Mouse (Mus musculus): ENCODE results near the gene Otud1. TPM values are rescaled to one million over a fixed set of nuclear protein-coding genes. Genes with fewer than 3 reads are reported as not detected.

The Otud1 gene
- total and polyA plus RNA-seq, 2 experiments from 2014 or later = 4.4 to 10.6 TPM

DNA sequence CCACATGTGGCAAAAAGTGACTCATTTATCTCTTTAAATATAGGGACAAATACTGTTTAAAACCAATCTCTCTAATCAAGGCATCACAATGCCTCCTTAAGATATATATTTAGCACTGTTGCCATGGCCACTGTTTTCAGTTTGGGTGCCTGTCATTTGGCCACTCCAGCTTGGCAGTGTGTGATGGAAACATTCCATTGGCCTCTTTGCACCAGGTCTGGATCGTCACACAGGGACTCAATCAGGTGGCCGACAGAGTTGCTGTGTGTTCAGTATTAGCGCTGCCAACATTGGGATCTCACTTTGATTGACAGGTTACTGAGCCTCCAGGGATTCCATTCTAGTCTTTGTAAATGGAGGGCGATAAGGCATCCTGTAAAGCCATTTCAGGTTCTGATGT, 46.1 kb downstream of the Otud1 start:
- peak; percentile 93 for ATAC-seq (ENCODE audit: insufficient read depth, low read depth)
- H3K9ac ChIP-seq (replicated peaks; ENCODE audit: low read depth, low read length) = no peak overlapping the region
- TF ChIP-seq CTCF (IDR thresholded peaks at IDR 0.05; ENCODE audit: low read depth) = no peak
- no peak for TF ChIP-seq EP300 (IDR thresholded peaks at IDR 0.05; ENCODE audit: low read depth)

DNA sequence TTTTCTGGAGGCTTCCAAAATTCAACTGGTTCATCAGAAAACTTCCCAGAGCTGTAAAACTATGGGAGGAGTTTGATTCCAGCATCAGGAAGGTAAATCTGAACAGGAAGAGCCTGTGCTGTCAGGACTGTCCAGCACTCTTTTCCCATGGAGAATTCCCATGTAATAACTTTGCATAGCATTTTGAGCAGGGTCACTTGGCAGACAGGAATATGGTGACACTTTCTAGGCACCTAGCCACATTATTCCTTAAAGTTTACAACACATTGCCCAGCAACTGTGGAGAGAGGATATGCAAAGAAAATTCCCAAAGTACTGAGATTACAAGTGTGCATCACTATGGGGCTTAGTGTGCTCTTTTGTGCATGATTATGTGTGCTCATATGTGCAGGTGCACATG, 46.7 kb downstream of the Otud1 start:
- Histone ChIP-seq H3K4me3 (ENCODE audit: low read depth, low read length) (no peak overlapping the region), H3K27me3 (ENCODE audit: control insufficient read depth, insufficient read depth, low read length) (no peaks in the 10 kb centered on the region), H3K27ac (ENCODE audit: low read depth) (peak overlapping the region; percentile 68), H3K9ac (replicated peaks; ENCODE audit: low read depth, low read length) (no peak overlapping the region), H3K9me3 (replicated peaks; ENCODE audit: control insufficient read depth, low read length) (no peaks in the 10 kb centered on the region), H3K36me3 (replicated peaks; ENCODE audit: control insufficient read depth, insufficient read depth, low read length) (no peaks in the 10 kb centered on the region), H3K4me1 (ENCODE audit: control insufficient read depth, insufficient read depth) (peaks cover 9% of the 10 kb centered on the region; the same call in 1 of the 2 replicates), H3K4me2 (ENCODE audit: low read depth, low read length) (no peak overlapping the region)
- ATAC-seq (ENCODE audit: insufficient read depth, low read depth) (peak; percentile 64), DNase-seq (ENCODE audit: low spot score) (peak; percentile 70)
- TF ChIP-seq CTCF (IDR thresholded peaks at IDR 0.05; ENCODE audit: low read depth) (no peak), EP300 (IDR thresholded peaks at IDR 0.05; ENCODE audit: low read depth) (no peak)

More for the DNA sequence above, 46.1 kb downstream of the Otud1 start:
- no peaks in the 10 kb centered on the region for H3K9me3 ChIP-seq (replicated peaks; ENCODE audit: control insufficient read depth, low read length)
- peak overlapping the region; percentile 68 for H3K27ac ChIP-seq (ENCODE audit: low read depth)
- H3K27me3 ChIP-seq (ENCODE audit: control insufficient read depth, insufficient read depth, low read length) = no peaks in the 10 kb centered on the region
- H3K36me3 ChIP-seq (replicated peaks; ENCODE audit: control insufficient read depth, insufficient read depth, low read length) = no peaks in the 10 kb centered on the region
- DNase-seq (ENCODE audit: low spot score) = peak; percentile 90
- no peak overlapping the region for H3K4me2 ChIP-seq (ENCODE audit: low read depth, low read length)
- peaks cover 9% of the 10 kb centered on the region; the same call in 1 of the 2 replicates for H3K4me1 ChIP-seq (ENCODE audit: control insufficient read depth, insufficient read depth)
- 13% methylated on average over 4 of the region's 4 CpGs for WGBS
- no peak overlapping the region for H3K4me3 ChIP-seq (ENCODE audit: low read depth, low read length)

DNA sequence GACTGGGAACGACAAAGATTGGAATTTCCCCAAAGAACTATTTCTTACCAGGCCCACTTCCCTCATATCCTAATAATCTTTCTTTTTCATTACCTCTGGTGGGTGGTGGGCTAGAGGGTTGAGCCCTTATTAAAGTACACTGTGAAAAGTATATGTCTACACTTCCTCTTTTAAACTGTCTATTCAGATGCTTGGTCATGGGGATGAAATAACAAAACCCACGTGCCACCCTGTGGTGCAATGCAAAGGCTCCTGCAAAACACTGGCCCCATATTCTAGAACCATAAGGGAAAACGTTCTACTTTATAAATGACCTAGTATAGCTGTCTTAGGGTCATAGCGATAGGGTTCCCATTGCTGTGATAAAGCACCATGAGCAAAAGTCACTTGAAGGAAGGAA, 49.3 kb downstream of the Otud1 start:
- Histone ChIP-seq H3K9ac (replicated peaks; ENCODE audit: low read depth, low read length) (no peak overlapping the region), H3K27ac (ENCODE audit: low read depth) (no peak overlapping the region), H3K36me3 (replicated peaks; ENCODE audit: control insufficient read depth, insufficient read depth, low read length) (no peaks in the 10 kb centered on the region), H3K4me1 (ENCODE audit: control insufficient read depth, insufficient read depth) (peaks cover 9% of the 10 kb centered on the region; the same call in 1 of the 2 replicates), H3K4me2 (ENCODE audit: low read depth, low read length) (no peak overlapping the region), H3K9me3 (replicated peaks; ENCODE audit: control insufficient read depth, low read length) (no peaks in the 10 kb centered on the region), H3K4me3 (ENCODE audit: low read depth, low read length) (no peak overlapping the region), H3K27me3 (ENCODE audit: control insufficient read depth, insufficient read depth, low read length) (no peaks in the 10 kb centered on the region)
- TF ChIP-seq CTCF (IDR thresholded peaks at IDR 0.05; ENCODE audit: low read depth) = no peak
- no peak for TF ChIP-seq EP300 (IDR thresholded peaks at IDR 0.05; ENCODE audit: low read depth)
- WGBS = 79% methylated on average over 4 of the region's 4 CpGs
- no peak for DNase-seq (ENCODE audit: low spot score)
- ATAC-seq (ENCODE audit: insufficient read depth, low read depth) = no peak

Other genes starting within 250 kb of the Otud1 start
- not detected in 2 replicates for gene Ptf1a, start 212.1 kb upstream of the Otud1 start, total RNA-seq (2014; rRNA removed; ENCODE audit: low replicate concordance)
- gene Ptf1a, start 212.1 kb upstream of the Otud1 start, polyA plus RNA-seq (2015; fragmentation: Nextera tagmentation; extraction: Ambion mirVana) = not detected in 2 replicates
- not detected in 2 replicates for gene 4921504E06Rik, start 103.8 kb upstream of the Otud1 start, total RNA-seq (2014; rRNA removed; ENCODE audit: low replicate concordance)
- 0.07 TPM in 1 of 2 replicates, not detected in the other for gene 4921504E06Rik, start 103.8 kb upstream of the Otud1 start, polyA plus RNA-seq (2015; fragmentation: Nextera tagmentation; extraction: Ambion mirVana)